Mouse (Mus musculus): Measurements from ENCODE around the gene Pip4k2b. TPM values are rescaled to one million over a fixed set of nuclear protein-coding genes. Genes with fewer than 3 reads are reported as not detected.
A peak's percentile ranks its signal among the peaks of the same experiment; 100 is the strongest.
"Not testable (repeated sequence)": the region's sequence is repeated elsewhere in the genome, so short reads cannot be mapped to it uniquely, and the experiment has no call there.

Gene Pip4k2b
- total RNA-seq (2021): 100 to 1,000 TPM; 115 to 118 TPM
- long read RNA-seq, experiment 1, partial matches to known transcripts: 3 of 7 reads
- long read RNA-seq, experiment 1, other reads (novel, unspliced or antisense): 4 of 7 reads
- long read RNA-seq, experiment 2, partial matches to known transcripts: 0 of 16 reads
- long read RNA-seq, experiment 2, other reads (novel, unspliced or antisense): 16 of 16 reads

- no peak for DNase-seq (ENCODE audit: low spot score in 2 of 2)
Observed at GRCm38 (mm10) chr11:97744063-97744717, at the start of gene Pip4k2b. Gene Pip4k2b (minus strand): TSS chr11:97744704.

- peak in 1 of 2 experiments; percentile 60 for DNase-seq (ENCODE audit: low spot score in 2 of 2)
Observed at GRCm38 (mm10) chr11:97793165-97793564, 48.7 kb upstream of the Pip4k2b start.

DNA sequence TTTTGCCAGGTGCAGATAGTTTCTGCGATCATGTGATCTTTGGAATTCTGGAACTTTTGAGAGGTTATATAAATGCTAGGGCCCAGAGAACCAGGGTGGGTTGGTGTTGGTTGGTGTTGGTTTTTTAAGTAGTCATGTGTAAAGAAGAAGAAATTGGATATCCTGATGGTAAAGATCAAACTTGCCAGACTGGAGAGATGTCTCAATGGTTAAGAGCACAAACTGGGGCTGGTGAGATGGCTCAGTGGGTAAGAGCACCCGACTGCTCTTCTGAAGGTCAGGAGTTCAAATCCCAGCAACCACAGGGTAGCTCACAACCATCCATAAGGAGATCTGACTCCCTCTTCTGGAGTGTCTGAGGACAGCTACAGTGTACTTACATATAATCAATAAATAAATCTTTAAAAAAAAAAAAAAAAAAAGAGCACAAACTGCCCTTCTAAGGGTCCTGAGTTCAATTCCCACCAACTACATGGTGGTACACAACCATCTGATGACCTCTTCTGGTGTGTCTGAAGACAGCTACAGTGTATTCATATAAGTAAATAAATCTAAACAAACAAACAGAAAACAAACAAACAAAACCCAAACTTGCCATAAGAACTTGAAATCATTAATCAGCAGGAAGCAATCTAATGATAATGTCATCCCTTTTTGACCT lies 46.4 kb upstream of the Pip4k2b start:
- DNase-seq (ENCODE audit: low spot score in 2 of 2): not testable (repeated sequence)

- DNase-seq (ENCODE audit: low spot score in 2 of 2): no peak
Observed at GRCm38 (mm10) chr11:97789727-97790126, 45.2 kb upstream of the Pip4k2b start.

DNA sequence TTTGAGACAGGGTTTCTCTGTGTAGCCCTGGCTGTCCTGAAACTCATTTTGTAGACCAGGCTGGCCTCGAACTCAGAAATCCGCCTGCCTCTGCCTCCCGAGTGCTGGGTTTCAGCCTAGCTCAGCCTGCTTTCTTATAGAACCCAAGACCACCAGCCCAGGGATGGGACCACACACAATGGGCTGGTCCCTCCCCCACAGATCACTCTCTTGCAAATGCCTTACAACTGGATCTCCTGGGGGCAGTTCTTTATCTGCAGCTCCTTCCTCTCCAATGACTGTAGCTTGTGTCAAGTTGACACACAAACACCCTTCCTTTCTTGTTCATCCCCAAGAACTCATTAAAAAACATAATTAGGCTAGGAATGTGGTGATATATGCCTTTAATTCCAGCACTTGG lies 43.5 kb upstream of the Pip4k2b start:
- DNase-seq (ENCODE audit: low spot score in 2 of 2): no peak

- no peak for DNase-seq (ENCODE audit: low spot score in 2 of 2)
Observed at GRCm38 (mm10) chr11:97782564-97782895, 38.0 kb upstream of the Pip4k2b start.

- DNase-seq (ENCODE audit: low spot score in 2 of 2): peak; percentile 99
Observed at GRCm38 (mm10) chr11:97781832-97782563, 37.5 kb upstream of the Pip4k2b start, which contains the start of gene Rpl23. Gene Rpl23 (minus strand): TSS chr11:97782437.

DNA sequence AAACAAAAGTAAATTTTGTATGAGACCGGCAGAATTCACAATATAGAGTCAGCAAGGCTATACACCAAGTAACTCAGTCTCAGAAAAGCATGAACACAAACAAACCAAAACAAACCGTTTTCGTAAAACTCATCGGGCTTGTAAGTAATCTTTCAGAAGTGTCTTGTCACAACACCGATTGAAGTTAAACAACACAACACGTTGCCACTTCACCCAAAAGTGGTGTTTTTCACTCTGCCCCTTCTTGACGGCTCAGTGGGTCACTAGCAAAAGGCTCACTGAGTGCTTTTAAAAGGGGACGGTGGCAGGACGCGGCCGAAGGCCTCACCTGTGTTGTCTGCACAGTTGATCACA lies 37.0 kb upstream of the Pip4k2b start:
- no peak for DNase-seq (ENCODE audit: low spot score in 2 of 2)

DNA sequence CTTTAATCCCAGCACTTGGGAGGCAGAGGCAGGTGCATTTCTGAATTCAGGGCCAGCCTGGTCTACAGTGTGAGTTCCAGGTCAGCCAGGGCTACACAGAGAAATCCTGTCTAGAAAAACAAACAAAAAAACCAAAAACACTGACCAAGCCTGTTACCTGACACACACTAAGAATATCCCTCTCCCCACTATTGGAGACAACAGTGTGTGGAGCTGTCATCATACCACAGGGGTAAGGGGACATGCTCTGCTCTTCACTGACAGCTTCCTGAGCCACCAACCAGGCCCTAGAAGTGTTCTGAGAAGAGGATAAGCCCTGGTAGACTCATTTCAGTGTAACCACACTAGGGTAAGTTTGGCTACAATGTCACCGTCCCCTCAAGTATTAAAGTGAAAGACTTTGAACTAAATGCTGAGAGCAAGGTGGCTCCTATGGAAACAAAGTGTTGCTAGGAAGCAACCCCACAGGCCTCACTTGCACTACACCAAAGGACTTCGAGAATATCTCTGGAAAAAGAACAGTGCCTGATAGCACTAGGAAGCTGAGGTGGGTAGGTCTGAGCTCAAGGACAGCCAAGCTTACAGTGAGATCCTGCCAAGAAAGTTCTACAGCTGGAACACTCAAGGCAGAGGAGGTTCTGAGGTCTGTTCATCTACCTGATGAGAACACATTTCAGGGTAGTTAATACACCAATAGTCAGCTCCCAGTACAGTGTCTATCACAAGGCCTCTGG lies 35.6 kb upstream of the Pip4k2b start:
- no peak for DNase-seq (ENCODE audit: low spot score in 2 of 2)

DNA sequence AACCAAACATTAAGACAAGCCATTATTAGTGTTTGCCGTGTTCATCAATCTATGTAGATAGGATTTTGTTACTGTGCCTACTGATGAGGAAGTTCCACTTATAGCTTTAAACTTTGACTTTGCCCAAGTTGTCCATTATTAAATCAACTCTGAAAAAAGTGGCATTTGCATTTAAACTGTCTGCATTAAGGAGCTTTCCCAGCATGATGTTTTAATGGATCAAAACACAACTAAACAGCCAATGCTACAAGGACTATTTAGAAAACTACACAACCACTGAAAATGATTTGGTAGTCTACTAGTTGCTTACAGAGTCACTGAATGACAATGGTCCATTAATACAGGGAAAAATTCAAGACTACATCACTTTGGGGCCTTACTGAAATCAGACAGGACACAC lies 34.4 kb upstream of the Pip4k2b start:
- DNase-seq (ENCODE audit: low spot score in 2 of 2): no peak

DNA sequence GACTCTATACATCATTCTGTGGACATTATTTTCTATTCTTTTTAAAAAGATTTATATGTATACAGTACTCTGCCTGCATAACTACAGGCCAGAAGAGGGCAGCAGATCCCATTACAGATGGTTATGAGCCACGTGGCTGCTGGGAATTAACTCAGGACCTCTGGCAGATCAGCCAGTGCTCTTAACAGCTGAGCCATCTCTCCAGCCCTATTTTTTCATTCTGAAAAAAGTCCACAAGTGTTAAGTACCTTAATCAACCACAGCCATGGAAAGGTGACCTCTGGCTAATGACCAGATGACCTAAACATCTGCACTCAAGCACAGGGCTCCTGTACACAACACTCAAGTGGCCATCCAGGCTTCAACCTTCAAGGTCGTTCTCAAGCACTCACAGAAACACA lies 32.6 kb upstream of the Pip4k2b start:
- DNase-seq (ENCODE audit: low spot score in 2 of 2): no peak

- DNase-seq (ENCODE audit: low spot score in 2 of 2): no peak
Observed at GRCm38 (mm10) chr11:97776497-97777128, 32.1 kb upstream of the Pip4k2b start.

DNA sequence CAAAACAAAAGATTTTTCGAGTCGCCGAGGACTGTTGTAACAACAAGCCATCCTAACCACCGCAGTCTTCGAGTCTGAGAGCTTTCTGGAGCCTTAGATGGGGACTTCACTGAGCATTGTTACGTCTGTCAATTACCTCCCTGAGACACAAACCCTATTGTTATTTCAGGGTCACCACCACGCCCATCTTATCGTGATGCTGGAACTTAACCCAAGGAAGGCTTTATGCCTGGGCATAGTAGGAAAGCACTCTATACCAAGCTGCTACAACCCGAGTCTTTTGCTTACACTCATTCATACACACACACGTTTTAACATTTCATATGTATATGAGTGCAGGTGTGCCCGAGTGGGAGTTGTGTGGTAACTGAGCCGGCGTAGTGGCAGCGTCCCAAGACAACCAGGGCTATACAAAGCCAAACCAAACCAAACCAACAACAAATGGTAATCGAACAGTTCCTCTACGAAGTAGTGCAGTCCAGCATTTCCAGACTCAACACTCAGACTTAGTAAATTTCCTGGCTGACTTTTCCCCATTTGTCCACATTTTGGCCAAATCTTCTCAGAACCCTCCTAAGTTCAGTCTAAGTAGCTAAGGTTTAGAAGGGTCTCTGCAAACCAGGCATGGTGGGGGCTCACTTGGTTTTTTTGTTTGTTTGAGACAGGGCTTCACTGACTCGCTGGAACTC lies 31.4 kb upstream of the Pip4k2b start, which contains the start of gene 1700001P01Rik:
TSS of gene 1700001P01Rik (minus strand) at position 111 of the 689 bp plus-strand sequence.
- no peak for DNase-seq (ENCODE audit: low spot score in 2 of 2)

DNA sequence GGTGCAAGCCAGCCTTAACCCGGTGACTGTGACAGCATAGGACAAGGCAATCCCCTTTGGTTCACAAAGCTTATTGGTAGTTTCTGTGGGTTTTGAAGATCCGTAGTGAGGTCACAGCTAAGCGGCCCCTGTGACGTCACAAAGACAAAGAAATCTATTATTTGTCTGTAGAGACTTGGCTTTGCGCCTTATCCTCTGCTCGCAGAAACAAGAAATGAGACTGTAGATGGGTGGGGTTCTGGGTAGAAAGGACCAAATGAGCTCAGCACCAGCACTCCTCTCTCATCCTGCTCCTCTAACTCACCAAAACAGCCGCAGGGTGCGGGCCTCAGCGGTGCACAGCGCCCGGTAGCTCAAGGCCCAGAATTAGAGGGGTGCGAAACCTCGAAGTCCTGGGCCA lies 30.7 kb upstream of the Pip4k2b start:
- DNase-seq (ENCODE audit: low spot score in 2 of 2): no peak

DNA sequence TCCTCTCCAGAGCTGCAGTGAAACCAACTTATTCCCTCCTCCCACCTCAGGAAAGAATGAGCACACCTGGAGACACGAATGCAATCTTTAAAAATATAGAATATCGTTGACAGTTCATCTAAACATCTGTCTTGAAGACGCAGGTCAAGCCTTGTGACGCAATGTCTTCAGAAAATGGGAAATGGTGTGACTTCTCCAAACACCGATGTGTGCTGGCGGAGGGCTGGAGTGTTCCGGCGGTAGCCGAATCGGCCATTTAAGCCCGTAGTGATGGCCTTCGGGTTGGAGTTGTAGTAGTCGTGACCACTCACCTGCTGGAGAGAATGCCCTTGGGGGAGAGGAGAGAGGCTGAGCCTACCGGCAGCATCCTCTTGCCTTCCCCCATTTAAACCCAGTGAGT lies 26.9 kb upstream of the Pip4k2b start:
- no peak for DNase-seq (ENCODE audit: low spot score in 2 of 2)

GRCm38 (mm10) chr11:97769704-97770103 lies 25.2 kb upstream of the Pip4k2b start:
- no peak for DNase-seq (ENCODE audit: low spot score in 2 of 2)

DNA sequence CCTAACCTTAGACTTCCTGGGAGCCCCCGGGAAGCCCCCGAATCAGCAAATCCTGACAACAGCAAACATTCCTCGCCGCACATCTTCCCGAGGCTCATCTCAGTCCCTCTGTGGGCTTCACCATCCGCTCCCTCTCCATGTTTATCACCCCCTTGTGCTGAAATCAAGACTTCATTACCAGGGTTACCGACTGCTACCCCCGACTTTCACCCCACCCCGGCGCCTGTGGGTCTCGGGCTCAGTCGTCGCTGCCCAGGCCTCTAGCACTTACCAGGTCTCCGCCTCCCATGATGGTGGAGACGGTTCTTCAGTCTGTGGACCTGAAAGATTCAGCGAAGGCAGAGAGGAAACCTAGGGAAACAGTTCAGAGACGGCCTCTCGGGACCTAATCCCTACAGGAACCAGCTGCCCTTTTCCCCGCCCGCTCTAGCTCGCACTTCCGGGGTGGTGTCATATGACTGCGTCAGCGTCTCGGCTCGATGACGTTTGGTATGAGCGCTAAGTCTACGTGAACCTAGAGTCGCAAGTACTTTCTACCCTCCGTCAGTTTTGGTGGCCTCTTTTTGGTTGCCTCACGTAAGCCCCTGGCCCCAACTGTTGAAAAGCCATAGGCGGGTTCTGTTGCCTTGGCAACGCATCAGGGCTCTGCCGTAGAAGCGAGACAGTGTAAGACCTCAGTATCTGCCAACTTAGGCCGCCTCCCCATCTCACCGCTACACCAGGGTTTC lies 21.8 kb upstream of the Pip4k2b start, which contains the start of gene Cwc25:
TSS of gene Cwc25 (minus strand) at position 403 of the 728 bp plus-strand sequence.
- peak; percentile 95 to 97 for DNase-seq (ENCODE audit: low spot score in 2 of 2)

GRCm38 (mm10) chr11:97761638-97762037 lies 17.1 kb upstream of the Pip4k2b start:
- no peak for DNase-seq (ENCODE audit: low spot score in 2 of 2)

GRCm38 (mm10) chr11:97758942-97759341 lies 14.4 kb upstream of the Pip4k2b start:
- DNase-seq (ENCODE audit: low spot score in 2 of 2): no peak
